Mouse (Mus musculus): ENCODE measurements around the gene 4933424G06Rik. TPM values are rescaled to one million over a fixed set of nuclear protein-coding genes. Genes with fewer than 3 reads are reported as not detected.

The 4933424G06Rik gene
- total and polyA plus RNA-seq, 3 experiments = not detected

- H3K27ac ChIP-seq (ENCODE audit: control insufficient read depth, low read depth, low read length) = peak overlapping the region; percentile 74
- TF ChIP-seq MXI1 (IDR thresholded peaks at IDR 0.05; ENCODE audit: low read depth, low read length) (peak; percentile 72), SMC3 (IDR thresholded peaks at IDR 0.05; ENCODE audit: low read depth, low read length) (no peak; the same call in 1 of the 2 replicates), CTCF (IDR thresholded peaks at IDR 0.05 in 2 of 3, conservative IDR thresholded peaks at IDR 0.05 in 1 of 3; ENCODE audit: control insufficient read depth in 1 of 3, insufficient read depth in 1 of 3, low read depth in 2 of 3, low read length in 3 of 3, poor library complexity in 1 of 3, severe bottlenecking in 1 of 3) (peak; percentile 24 to 38 (median 34); a peak in 4 of 6 replicates), GATA1 (IDR thresholded peaks at IDR 0.05; ENCODE audit: low read depth, low read length) (0 out of 2 replicates have a peak, but pooled peaks have one; percentile 3), SIN3A (IDR thresholded peaks at IDR 0.05; ENCODE audit: low read length) (peak; percentile 39; the same call in 1 of the 2 replicates)
- H3K27me3 ChIP-seq (ENCODE audit: control insufficient read depth in 1 of 2, insufficient read depth in 2 of 2, low read length in 2 of 2) = no peaks in the 10 kb centered on the region
- H3K9ac ChIP-seq (ENCODE audit: control insufficient read depth, low read depth, low read length, poor library complexity, severe bottlenecking) = peak overlapping the region; percentile 97
- H3K9me3 ChIP-seq (replicated peaks; ENCODE audit: insufficient read depth, low read length) = no peaks in the 10 kb centered on the region
- peaks cover 25% of the 10 kb centered on the region for H3K79me2 ChIP-seq (ENCODE audit: control insufficient read depth, insufficient read depth, low read length, poor library complexity)
- peaks cover 0 to 12% of the 10 kb centered on the region in 2 experiments; a peak in 1 of 4 replicates for H3K4me1 ChIP-seq (ENCODE audit: control insufficient read depth in 1 of 2, insufficient read depth in 2 of 2, low read length in 2 of 2)
- peak; percentile 75 for DNase-seq (ENCODE audit: low read depth, low spot score)
- H3K4me3 ChIP-seq (ENCODE audit: control insufficient read depth in 1 of 2, insufficient read depth in 1 of 2, low read depth in 2 of 2, low read length in 2 of 2) = peak overlapping the region; percentile 74 to 92
- peaks cover 5 to 13% of the 10 kb centered on the region in 2 experiments for H3K36me3 ChIP-seq (ENCODE audit: control insufficient read depth in 1 of 2, insufficient read depth in 2 of 2, low read length in 2 of 2)
Observed at GRCm38 (mm10) chr1:36709055-36709853, 695 bp upstream of the 4933424G06Rik start.

GRCm38 (mm10) chr1:36711104-36711503 is 1.2 kb downstream of the 4933424G06Rik start:
- Histone ChIP-seq H3K9me3 (replicated peaks; ENCODE audit: insufficient read depth, low read length) (no peaks in the 10 kb centered on the region), H3K36me3 (ENCODE audit: control insufficient read depth in 1 of 2, insufficient read depth in 2 of 2, low read length in 2 of 2) (peaks cover 2 to 13% of the 10 kb centered on the region in 2 experiments), H3K27me3 (ENCODE audit: control insufficient read depth in 1 of 2, insufficient read depth in 2 of 2, low read length in 2 of 2) (0 out of 4 replicates have a peak, but pooled peaks cover 0 to 3% of the 10 kb centered on the region in 2 experiments), H3K27ac (ENCODE audit: control insufficient read depth, low read depth, low read length) (no peak overlapping the region), H3K9ac (ENCODE audit: control insufficient read depth, low read depth, low read length, poor library complexity, severe bottlenecking) (no peak overlapping the region), H3K4me3 (ENCODE audit: control insufficient read depth in 1 of 2, insufficient read depth in 1 of 2, low read depth in 2 of 2, low read length in 2 of 2) (peak overlapping the region in 1 of 2 experiments; percentile 25; a peak in 1 of 4 replicates), H3K4me1 (ENCODE audit: control insufficient read depth in 1 of 2, insufficient read depth in 2 of 2, low read length in 2 of 2) (peaks cover 0 to 12% of the 10 kb centered on the region in 2 experiments; a peak in 1 of 4 replicates), H3K79me2 (ENCODE audit: control insufficient read depth, insufficient read depth, low read length, poor library complexity) (peaks cover 25% of the 10 kb centered on the region)
- no peak for TF ChIP-seq NELFE (IDR thresholded peaks at IDR 0.05; ENCODE audit: low read depth, low read length)
- TF ChIP-seq RAD21 (IDR thresholded peaks at IDR 0.05; ENCODE audit: low read depth, low read length) = no peak
- no peak for TF ChIP-seq CHD1 (IDR thresholded peaks at IDR 0.05; ENCODE audit: low read depth, low read length)
- TF ChIP-seq E2F4 (IDR thresholded peaks at IDR 0.05; ENCODE audit: borderline replicate concordance, low read depth, low read length) = no peak
- no peak for TF ChIP-seq GABPA (IDR thresholded peaks at IDR 0.05; ENCODE audit: low read depth, low read length)
- peak; percentile 12; the same call in 1 of the 2 replicates for TF ChIP-seq TAL1 (IDR thresholded peaks at IDR 0.05; ENCODE audit: low read length)
- 0 out of 2 replicates have a peak, but pooled peaks have one; percentile 7 for TF ChIP-seq ETS1 (IDR thresholded peaks at IDR 0.05; ENCODE audit: low read depth, low read length)
- TF ChIP-seq USF1 (IDR thresholded peaks at IDR 0.05; ENCODE audit: low read depth, low read length) = no peak
- TF ChIP-seq ZKSCAN1 (IDR thresholded peaks at IDR 0.05; ENCODE audit: low read depth, low read length) = no peak
- TF ChIP-seq MYC (IDR thresholded peaks at IDR 0.05; ENCODE audit: low read depth, low read length) = no peak
- no peak for TF ChIP-seq ZMIZ1 (IDR thresholded peaks at IDR 0.05; ENCODE audit: low read depth, low read length)
- peak; percentile 26 to 49; a peak in 2 of 4 replicates for TF ChIP-seq EP300 (IDR thresholded peaks at IDR 0.05; ENCODE audit: low read depth in 1 of 2, low read length in 2 of 2)
- no peak for TF ChIP-seq MEF2A (IDR thresholded peaks at IDR 0.05; ENCODE audit: extremely low read depth, insufficient replicate concordance, low read depth, low read length, poor library complexity, severe bottlenecking)
- no peak for TF ChIP-seq NRF1 (IDR thresholded peaks at IDR 0.05; ENCODE audit: insufficient read depth, low read depth, low read length, poor library complexity, severe bottlenecking)
- TF ChIP-seq RCOR1 (IDR thresholded peaks at IDR 0.05; ENCODE audit: low read depth, low read length) = 0 out of 2 replicates have a peak, but pooled peaks have one; percentile 18
- TF ChIP-seq POLR2A (IDR thresholded peaks at IDR 0.05; ENCODE audit: control insufficient read depth in 1 of 2, insufficient read depth in 1 of 2, low read depth in 1 of 2, low read length in 2 of 2, poor library complexity in 1 of 2) = no peak
- no peak for TF ChIP-seq SIN3A (IDR thresholded peaks at IDR 0.05; ENCODE audit: low read length)
- TF ChIP-seq GATA1 (IDR thresholded peaks at IDR 0.05; ENCODE audit: low read depth, low read length) = 0 out of 2 replicates have a peak, but pooled peaks have one; percentile 32
- no peak for TF ChIP-seq UBTF (IDR thresholded peaks at IDR 0.05; ENCODE audit: borderline replicate concordance, insufficient read depth, low read depth, low read length)
- no peak for TF ChIP-seq POLR2AphosphoS2 (IDR thresholded peaks at IDR 0.05; ENCODE audit: low read length)
- no peak for TF ChIP-seq CHD2 (IDR thresholded peaks at IDR 0.05; ENCODE audit: low read length)
- peak; percentile 67 for DNase-seq (ENCODE audit: low read depth, low spot score)
